Mouse (Mus musculus): ENCODE results near the gene 1810046K07Rik.

1810046K07Rik gene

DNA sequence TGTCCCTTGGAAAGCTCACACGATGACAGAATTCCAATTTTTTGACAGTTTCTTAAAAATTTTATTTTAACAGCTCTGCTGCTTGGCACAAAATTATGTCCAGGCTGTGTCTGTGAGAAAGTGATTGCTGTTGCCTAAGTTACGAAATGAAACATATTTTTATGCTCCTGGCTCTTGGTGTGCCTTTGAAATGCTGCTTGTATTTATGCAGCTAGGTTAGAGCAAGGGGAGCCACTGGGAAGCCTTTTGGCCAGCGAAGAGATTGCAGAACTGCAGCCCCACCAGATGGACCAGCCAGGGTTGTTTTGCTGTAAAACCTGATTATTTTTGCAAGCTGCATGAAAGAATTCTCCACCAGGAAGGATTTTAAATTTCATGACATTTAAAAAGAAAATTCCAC lies 23.6 kb downstream of the 1810046K07Rik start:
- no peak for DNase-seq (ENCODE audit: low read depth in 2 of 2, low spot score in 2 of 2)

DNA sequence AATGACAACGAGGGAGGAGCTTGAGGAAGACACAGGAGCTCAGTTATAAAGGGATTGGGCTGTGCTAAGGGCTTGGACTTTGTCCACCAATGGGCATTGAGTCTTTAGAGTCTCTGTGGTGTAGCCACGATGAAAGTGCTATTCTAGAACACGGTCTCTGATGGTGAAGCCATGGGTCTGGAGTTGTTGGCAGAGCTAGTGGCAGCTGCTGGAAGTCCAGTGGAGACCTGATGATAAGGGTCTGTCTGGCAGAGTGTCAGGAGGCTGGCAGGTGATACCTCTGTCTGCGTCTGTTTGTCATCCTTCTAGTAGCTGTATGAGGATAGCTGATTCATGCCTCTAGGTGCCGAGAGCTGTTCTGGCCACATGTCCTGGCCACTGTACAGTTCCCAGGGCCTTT lies 24.7 kb downstream of the 1810046K07Rik start:
- no peak for DNase-seq (ENCODE audit: low read depth in 2 of 2, low spot score in 2 of 2)

DNA sequence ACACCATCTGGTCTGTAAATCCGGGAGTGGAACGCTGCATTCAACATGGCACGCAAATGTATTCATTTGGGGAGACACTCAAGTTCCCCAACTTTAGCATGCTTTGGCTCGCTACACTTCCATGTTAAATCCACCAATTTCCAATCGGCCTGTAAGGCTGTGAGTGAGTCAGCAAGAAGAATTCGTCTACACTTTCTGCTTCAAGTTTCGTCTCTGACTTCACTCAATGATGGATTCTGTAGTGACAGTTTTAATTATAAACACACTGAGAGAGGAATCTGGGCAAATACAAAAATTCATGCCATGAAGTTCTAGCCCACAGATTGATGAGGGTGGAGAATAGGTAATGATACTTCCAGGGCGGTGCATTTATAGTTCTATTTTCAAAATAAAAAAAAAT lies 35.2 kb downstream of the 1810046K07Rik start:
- DNase-seq (ENCODE audit: low read depth in 2 of 2, low spot score in 2 of 2) = no peak

GRCm38 (mm10) chr9:51292674-51293073 lies 36.0 kb downstream of the 1810046K07Rik start:
- DNase-seq (ENCODE audit: low read depth in 2 of 2, low spot score in 2 of 2) = peak; percentile 68 to 77

GRCm38 (mm10) chr9:51290980-51291379 lies 37.7 kb downstream of the 1810046K07Rik start:
- no peak for DNase-seq (ENCODE audit: low read depth in 2 of 2, low spot score in 2 of 2)

- DNase-seq (ENCODE audit: low read depth in 2 of 2, low spot score in 2 of 2) = no peak
These were observed 42.6 kb downstream of the 1810046K07Rik start for GRCm38 (mm10) chr9:51286079-51286478.

DNA sequence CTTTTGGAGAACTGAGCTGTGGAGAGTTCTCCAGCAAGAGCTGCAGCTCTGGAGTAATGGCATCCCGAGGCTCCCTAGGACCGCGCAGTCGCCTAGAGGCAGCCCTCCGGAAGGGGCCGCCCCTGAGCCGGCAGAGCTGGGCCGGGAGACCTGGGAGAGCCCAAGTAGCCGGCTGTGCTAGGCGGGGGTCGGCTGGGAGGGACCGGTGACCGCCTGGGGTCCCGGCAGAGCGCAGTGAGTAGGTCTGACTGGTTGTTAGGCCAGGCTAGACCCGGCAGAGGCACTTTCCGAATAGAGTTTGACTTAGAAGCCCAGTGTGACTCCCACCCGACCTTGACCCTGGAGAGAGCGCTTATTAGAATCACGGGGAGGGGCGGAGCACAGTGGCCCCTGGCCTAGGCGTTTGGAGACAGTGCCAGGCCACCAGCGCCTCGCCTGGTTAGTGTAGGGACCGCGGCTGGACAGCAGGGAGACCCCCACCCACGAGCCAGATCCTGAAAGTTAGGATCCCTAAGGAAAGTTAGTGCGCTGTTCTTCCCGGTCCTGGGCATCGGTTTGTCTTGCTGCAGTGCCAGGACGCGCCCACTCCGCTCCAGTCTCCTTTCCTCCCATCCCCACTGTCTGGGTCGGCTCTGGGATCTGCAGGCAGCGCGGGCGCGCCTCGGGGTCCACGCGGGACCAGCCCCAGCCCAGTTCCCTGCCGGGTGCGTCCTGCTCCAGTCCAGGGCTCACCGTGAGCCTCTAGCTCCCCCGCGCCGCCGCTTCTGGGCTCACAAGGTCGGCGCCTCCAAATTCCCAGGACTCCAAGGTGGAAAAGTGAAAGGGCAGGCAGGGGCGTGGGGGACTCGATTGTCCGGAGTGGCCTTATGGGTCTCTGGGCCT lies 50.0 kb downstream of the 1810046K07Rik start, which contains the start of gene Colca2:
Gene Colca2 (minus strand): TSS at position 70 of the 882 bp plus-strand sequence.
- DNase-seq (ENCODE audit: low read depth in 2 of 2, low spot score in 2 of 2) = peak; percentile 13 to 42

DNA sequence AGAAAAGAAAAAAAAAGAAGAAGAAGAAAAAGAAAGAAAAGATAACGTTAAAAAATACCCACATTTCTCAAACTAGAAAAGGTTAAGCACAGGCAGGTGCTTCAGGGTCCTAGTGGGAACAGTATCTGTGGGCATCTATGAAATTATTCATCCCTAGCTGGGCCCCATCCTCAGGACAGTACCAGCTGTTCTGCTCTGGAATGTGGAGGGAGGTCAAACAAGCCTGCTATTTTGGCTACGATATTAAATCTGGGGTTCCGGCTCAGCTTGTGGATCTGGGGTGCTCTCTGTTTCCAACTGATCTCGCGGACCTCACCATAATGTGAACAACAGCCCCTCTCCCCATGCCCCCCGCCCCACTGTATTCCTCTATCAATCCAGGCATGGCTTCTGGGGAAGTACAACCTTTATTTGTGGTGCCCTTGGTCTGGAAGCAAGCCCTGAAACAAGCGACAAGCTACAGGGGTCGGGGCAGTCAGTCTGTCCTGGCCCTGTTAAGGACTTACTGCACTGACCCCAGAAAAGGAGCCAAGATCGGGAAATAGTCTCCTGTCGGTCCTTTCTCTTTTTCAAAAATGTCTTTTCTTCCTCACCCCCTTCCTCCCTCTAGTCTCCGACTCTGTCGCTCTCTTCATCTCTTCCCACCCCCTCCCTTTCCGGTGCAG lies 50.8 kb downstream of the 1810046K07Rik start:
- no peak for DNase-seq (ENCODE audit: low read depth in 2 of 2, low spot score in 2 of 2)

DNA sequence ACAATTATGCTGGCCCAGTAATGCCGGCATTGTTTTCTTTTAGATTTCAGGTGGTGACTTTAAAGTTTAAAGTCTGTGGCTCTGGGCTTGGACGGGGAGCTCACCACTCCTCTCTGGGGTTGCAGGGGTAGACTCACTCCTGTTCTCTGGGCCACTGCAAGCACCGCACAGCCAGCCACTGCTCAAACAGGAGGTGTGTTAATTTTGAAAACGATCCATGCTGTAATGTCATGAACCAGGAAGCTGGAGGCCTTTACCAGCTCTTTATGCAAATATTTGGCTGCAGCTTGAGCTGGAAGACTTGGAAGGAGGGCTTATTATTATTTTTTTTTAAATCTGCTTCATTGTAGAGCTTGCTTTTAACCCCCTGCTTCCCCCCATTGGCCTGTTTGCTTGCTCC lies 54.0 kb downstream of the 1810046K07Rik start:
- DNase-seq (ENCODE audit: low read depth in 2 of 2, low spot score in 2 of 2) = no peak

DNA sequence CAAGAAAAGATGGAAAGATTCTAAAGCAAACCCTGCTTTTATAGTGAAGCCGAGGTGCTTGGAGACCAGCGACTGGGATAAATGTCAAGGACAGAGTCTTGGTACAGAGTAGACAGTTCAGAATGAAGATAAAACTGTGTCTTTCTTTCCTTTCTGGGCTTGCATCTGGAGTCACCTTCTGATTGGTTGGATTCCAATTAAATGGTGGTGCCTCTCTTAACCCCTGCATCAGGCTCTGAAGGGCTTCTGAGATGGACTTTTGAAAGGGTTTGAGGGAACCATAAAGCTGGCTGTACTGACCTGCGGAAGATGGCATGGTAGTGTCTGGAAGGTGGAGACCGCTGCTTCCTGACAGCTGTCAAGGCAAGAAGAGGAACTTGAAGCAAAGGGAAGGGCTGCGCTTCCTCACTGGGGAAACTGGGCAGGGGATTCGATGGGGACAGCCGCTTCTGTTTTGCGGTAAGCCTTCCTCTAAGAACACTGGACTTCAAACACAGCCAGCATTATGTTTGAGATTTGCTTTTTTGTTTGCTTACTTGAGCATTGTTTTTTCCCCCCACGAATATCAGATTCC lies 55.0 kb downstream of the 1810046K07Rik start:
- DNase-seq (ENCODE audit: low read depth in 2 of 2, low spot score in 2 of 2) = no peak

- DNase-seq (ENCODE audit: low read depth in 2 of 2, low spot score in 2 of 2) = no peak
These were observed 56.6 kb downstream of the 1810046K07Rik start for GRCm38 (mm10) chr9:51272102-51272501.

DNA sequence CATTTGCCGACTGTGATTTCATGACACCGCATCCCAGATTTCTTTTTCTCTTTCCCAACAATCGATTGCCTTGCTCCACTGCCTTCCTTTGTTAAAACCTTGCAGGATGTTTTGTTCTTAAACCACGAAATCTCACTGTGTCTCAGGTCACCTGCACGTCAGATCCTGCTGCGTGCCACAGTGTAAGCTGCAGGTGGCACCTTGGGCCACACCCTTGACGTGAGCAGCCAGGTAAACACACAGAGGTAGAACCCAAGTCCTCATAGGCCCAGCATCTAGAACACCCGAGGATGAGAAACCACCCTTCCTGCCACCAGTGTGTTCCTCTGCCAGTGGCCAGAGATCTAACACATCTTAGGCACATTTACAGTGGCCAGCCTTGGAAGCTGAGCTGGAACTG lies 57.6 kb downstream of the 1810046K07Rik start:
- DNase-seq (ENCODE audit: low read depth in 2 of 2, low spot score in 2 of 2) = no peak

GRCm38 (mm10) chr9:51268852-51269251 lies 59.9 kb downstream of the 1810046K07Rik start:
- no peak for DNase-seq (ENCODE audit: low read depth in 2 of 2, low spot score in 2 of 2)

GRCm38 (mm10) chr9:51258426-51258825 lies 70.3 kb downstream of the 1810046K07Rik start:
- no peak for DNase-seq (ENCODE audit: low read depth in 2 of 2, low spot score in 2 of 2)

DNA sequence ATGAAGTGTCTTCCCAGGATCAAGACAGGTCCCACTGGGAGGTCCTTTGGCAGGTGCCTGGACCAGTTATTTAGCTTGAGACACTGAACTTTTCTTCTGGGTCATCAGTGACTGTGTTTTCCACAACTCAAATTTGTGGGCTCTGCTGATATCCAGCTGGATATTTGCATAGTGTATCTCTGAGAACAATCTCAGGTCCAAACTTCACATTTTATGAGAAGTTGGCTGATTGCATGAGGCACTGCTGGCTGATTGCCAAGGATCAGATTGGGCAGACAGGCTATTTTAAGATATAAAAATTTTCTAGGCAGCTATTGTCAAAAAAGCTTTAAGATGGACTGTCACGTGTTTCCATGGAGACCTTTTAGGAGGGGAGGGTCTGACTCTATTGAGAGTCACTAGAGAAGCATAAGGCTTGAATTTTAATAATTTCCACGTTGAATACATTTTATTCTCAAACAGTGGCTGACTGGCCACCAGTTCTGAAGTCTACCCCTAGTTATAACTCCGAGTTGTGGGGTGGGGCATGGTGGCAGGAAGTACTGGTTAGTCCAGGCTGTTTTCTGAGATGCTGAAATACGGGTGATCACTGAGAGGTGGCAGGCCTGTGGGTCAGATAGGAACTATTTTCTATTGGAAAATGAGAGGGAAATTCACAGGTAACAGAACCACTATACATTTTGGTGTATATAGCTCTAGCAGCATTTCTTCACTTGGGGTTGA lies 71.8 kb downstream of the 1810046K07Rik start:
- no peak for DNase-seq (ENCODE audit: low read depth in 2 of 2, low spot score in 2 of 2)
